Mouse (Mus musculus): ENCODE data around the gene Jade2. TPM values are rescaled to one million over a fixed set of nuclear protein-coding genes. Genes with fewer than 3 reads are reported as not detected.

Jade2 gene
- total and polyA plus RNA-seq, 2 experiments from 2014 or later: 0.95 to 3.7 TPM

- H3K27ac ChIP-seq (ENCODE audit: low read depth, low read length): peak overlapping the region; percentile 80
- no peaks in the 10 kb centered on the region for H3K27me3 ChIP-seq (ENCODE audit: insufficient read depth, low read length)
- TF ChIP-seq CTCF (IDR thresholded peaks at IDR 0.05): peak; percentile 22
- no peaks in the 10 kb centered on the region for H3K9me3 ChIP-seq (ENCODE audit: low read length)
- peak; percentile 47 for ATAC-seq (ENCODE audit: low FRiP score)
- DNase-seq (ENCODE audit: low spot score): peak; percentile 63
- peak overlapping the region; percentile 85 for H3K9ac ChIP-seq (replicated peaks; ENCODE audit: low read length, poor library complexity, severe bottlenecking)
- peak overlapping the region; percentile 99 for H3K4me2 ChIP-seq (ENCODE audit: low read depth, low read length, poor library complexity, severe bottlenecking)
- H3K4me3 ChIP-seq (ENCODE audit: low read depth, low read length): peak overlapping the region; percentile 71
- WGBS: under 1% methylated on average over 40 of the region's 47 CpGs
- H3K4me1 ChIP-seq (ENCODE audit: insufficient read depth, low read length): peaks cover 5% of the 10 kb centered on the region; the same call in 1 of the 2 replicates
- no peaks in the 10 kb centered on the region for H3K36me3 ChIP-seq (ENCODE audit: insufficient read depth, low read length)
These were observed 1.4 kb downstream of the Jade2 start for GRCm38 (mm10) chr11:51855818-51856615.

GRCm38 (mm10) chr11:51854981-51855817 lies 2.3 kb downstream of the Jade2 start:
- Histone ChIP-seq H3K36me3 (ENCODE audit: insufficient read depth, low read length) (no peaks in the 10 kb centered on the region), H3K9me3 (ENCODE audit: low read length) (no peaks in the 10 kb centered on the region), H3K27me3 (ENCODE audit: insufficient read depth, low read length) (no peaks in the 10 kb centered on the region), H3K9ac (replicated peaks; ENCODE audit: low read length, poor library complexity, severe bottlenecking) (peak overlapping the region; percentile 85), H3K27ac (ENCODE audit: low read depth, low read length) (peak overlapping the region; percentile 77; the same call in 1 of the 2 replicates), H3K4me1 (ENCODE audit: insufficient read depth, low read length) (peaks cover 5% of the 10 kb centered on the region; the same call in 1 of the 2 replicates), H3K4me3 (ENCODE audit: low read depth, low read length) (peak overlapping the region; percentile 71), H3K4me2 (ENCODE audit: low read depth, low read length, poor library complexity, severe bottlenecking) (peak overlapping the region; percentile 99)
- peak; percentile 72 for TF ChIP-seq CTCF (IDR thresholded peaks at IDR 0.05)
- ATAC-seq (ENCODE audit: low FRiP score): peak; percentile 70
- 5% methylated on average over 23 of the region's 42 CpGs for WGBS
- peak; percentile 88 for DNase-seq (ENCODE audit: low spot score)

GRCm38 (mm10) chr11:51852595-51852994 lies 4.9 kb downstream of the Jade2 start:
- DNase-seq (ENCODE audit: low spot score) (no peak), ATAC-seq (ENCODE audit: low FRiP score) (no peak)
- Histone ChIP-seq H3K27ac (ENCODE audit: low read depth, low read length) (no peak overlapping the region), H3K4me2 (ENCODE audit: low read depth, low read length, poor library complexity, severe bottlenecking) (no peak overlapping the region), H3K36me3 (ENCODE audit: insufficient read depth, low read length) (no peaks in the 10 kb centered on the region), H3K4me1 (ENCODE audit: insufficient read depth, low read length) (peaks cover 5% of the 10 kb centered on the region; the same call in 1 of the 2 replicates), H3K4me3 (ENCODE audit: low read depth, low read length) (no peak overlapping the region), H3K9ac (replicated peaks; ENCODE audit: low read length, poor library complexity, severe bottlenecking) (no peak overlapping the region), H3K27me3 (ENCODE audit: insufficient read depth, low read length) (no peaks in the 10 kb centered on the region), H3K9me3 (ENCODE audit: low read length) (no peaks in the 10 kb centered on the region)
- WGBS: 47% methylated on average over 5 of the region's 5 CpGs
- no peak for TF ChIP-seq CTCF (IDR thresholded peaks at IDR 0.05)

GRCm38 (mm10) chr11:51852091-51852521 lies 5.3 kb downstream of the Jade2 start:
- no peak for TF ChIP-seq CTCF (IDR thresholded peaks at IDR 0.05)
- no peak for DNase-seq (ENCODE audit: low spot score)
- 87% methylated on average over 7 of the region's 7 CpGs for WGBS

GRCm38 (mm10) chr11:51850741-51851330 lies 6.6 kb downstream of the Jade2 start:
- Histone ChIP-seq H3K9ac (replicated peaks; ENCODE audit: low read length, poor library complexity, severe bottlenecking) (no peak overlapping the region), H3K9me3 (ENCODE audit: low read length) (no peaks in the 10 kb centered on the region), H3K4me3 (ENCODE audit: low read depth, low read length) (no peak overlapping the region), H3K36me3 (ENCODE audit: insufficient read depth, low read length) (no peaks in the 10 kb centered on the region), H3K4me2 (ENCODE audit: low read depth, low read length, poor library complexity, severe bottlenecking) (no peak overlapping the region), H3K27ac (ENCODE audit: low read depth, low read length) (no peak overlapping the region), H3K4me1 (ENCODE audit: insufficient read depth, low read length) (peaks cover 5% of the 10 kb centered on the region; the same call in 1 of the 2 replicates), H3K27me3 (ENCODE audit: insufficient read depth, low read length) (no peaks in the 10 kb centered on the region)
- 73% methylated on average over 11 of the region's 11 CpGs for WGBS
- ATAC-seq (ENCODE audit: low FRiP score): no peak
- no peak for TF ChIP-seq CTCF (IDR thresholded peaks at IDR 0.05)
- no peak for DNase-seq (ENCODE audit: low spot score)

More at GRCm38 (mm10) chr11:51852091-51852521, 5.3 kb downstream of the Jade2 start:
- no peak for ATAC-seq (ENCODE audit: low FRiP score)
- Histone ChIP-seq H3K27ac (ENCODE audit: low read depth, low read length) (no peak overlapping the region), H3K4me1 (ENCODE audit: insufficient read depth, low read length) (peaks cover 5% of the 10 kb centered on the region; the same call in 1 of the 2 replicates), H3K9me3 (ENCODE audit: low read length) (no peaks in the 10 kb centered on the region), H3K4me2 (ENCODE audit: low read depth, low read length, poor library complexity, severe bottlenecking) (no peak overlapping the region), H3K27me3 (ENCODE audit: insufficient read depth, low read length) (no peaks in the 10 kb centered on the region), H3K36me3 (ENCODE audit: insufficient read depth, low read length) (no peaks in the 10 kb centered on the region), H3K9ac (replicated peaks; ENCODE audit: low read length, poor library complexity, severe bottlenecking) (no peak overlapping the region), H3K4me3 (ENCODE audit: low read depth, low read length) (no peak overlapping the region)
